Mouse (Mus musculus): ENCODE measurements around the gene Wfdc2.
A peak's percentile ranks its signal among the peaks of the same experiment; 100 is the strongest.
"Not testable (repeated sequence)": the region's sequence is repeated elsewhere in the genome, so short reads cannot be mapped to it uniquely, and the experiment has no call there.

Gene Wfdc2

GRCm38 (mm10) chr2:164549338-164549737 lies 12.9 kb upstream of the Wfdc2 start:
- DNase-seq (ENCODE audit: extremely low spot score, low spot score) = no peak

DNA sequence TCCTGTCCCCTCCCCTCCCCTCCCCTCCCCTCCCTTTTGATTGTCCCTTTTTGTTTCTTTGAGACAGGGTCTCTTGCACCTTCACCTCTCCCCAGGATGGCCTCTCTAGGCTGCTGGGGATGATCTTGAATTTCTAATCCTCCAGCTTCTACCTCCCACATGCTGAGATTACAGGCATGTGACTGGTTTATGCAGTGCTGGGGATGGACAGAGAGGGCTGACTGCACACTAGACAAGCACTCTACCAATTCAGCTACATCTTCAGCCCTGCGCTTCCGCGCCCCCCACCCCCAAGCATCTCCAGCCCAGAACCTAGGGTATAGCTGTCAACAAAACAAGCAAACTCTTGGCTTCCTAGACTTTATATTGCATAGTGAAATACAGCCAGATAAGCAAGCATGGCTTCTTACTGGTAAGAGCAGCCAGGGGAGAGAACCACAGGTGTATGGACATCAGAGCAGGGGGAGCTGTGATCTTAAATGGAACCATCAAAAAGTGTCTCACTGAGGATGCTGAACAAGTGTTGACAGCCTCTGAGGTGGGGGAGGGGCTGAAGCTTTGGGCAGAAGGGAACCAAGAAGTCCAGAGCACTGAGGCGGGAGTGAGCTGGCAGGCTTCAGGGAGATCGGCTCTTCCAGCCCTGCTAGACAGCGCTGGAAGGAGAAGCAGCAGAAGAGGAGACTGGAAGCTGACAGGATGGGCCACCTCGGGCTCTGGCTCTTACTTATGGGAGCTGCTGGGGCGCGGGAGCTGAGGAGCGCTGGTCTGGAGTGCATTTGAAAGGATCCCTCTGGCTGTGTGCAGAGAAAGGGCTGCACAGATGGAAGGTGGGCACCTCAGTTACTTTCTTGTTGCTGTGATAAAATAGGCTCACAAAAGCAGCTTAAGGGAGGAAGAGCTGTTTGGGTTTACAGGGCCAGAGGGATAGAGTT lies 12.0 kb upstream of the Wfdc2 start:
- no peak for DNase-seq (ENCODE audit: extremely low spot score, low spot score)

DNA sequence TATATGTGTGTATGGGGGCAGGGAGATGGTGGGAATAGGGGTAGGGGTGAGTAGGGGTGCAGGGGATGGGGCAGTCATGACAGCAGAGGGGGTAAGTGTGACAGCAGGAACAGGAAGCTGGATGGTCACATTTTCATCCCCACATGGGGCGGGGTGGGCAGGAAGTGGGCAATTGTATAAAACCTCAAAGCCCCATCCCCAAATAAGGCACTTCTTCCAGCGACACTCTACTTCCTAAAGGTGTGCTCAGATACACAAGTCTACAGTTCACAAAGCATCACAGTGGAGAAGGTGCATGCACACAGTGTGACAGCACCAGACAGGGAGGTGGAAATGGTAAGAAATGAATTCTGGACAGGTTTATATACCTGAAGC lies 11.3 kb upstream of the Wfdc2 start:
- DNase-seq (ENCODE audit: extremely low spot score, low spot score) = no peak

- DNase-seq (ENCODE audit: extremely low spot score, low spot score) = no peak
These were observed 10.7 kb upstream of the Wfdc2 start for GRCm38 (mm10) chr2:164551502-164551901.

DNA sequence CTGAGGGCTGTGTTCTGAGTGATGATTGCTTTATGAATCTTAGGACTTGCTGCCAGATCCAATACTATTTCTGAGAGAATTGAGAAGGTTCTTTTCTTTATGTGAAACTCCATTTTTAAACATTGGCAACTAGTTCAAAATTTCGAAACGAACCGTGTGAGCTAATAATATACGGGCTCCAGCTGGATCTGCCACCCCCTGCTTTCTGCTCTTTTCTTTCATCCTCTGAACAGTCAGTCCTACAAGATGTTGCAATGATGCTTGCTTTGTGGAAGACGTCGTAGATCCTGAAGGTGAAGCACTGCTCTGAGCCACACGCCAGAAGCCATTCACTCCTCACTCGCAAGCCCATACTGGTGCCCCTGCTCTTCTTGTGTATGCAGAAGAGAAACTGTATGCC lies 3.8 kb upstream of the Wfdc2 start:
- DNase-seq (ENCODE audit: extremely low spot score, low spot score) = no peak

DNA sequence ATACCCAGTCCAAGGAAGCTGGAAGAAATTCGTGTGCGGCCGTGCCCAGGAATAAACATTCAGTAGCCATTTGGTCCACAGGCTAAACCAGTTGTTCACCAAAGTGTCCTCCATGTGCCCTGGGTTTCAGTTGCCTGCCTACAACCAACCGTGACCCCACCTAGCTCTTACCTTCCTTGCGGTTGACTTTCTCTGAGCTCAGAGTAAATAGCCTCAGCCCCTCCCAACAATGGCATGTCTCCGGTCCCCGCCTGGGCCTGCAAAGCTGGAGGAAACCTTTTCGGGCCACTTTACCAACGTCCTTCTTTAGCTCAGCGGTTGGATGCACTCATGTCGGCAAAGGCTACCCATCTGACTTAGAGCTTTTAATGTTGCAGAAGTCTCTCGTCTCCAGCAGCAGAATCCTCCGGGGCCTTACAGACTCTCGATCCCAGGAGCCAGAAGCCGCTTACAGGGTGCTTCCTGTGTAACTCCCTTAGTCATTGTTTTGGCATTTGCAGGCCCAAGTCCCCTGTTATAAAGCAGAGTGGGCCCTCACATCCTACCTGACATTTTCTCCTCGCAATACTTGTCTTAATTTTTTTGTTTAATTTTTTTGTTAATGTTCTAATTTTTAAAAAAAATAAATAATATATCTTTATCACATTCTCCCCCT lies 3.1 kb upstream of the Wfdc2 start:
- no peak for DNase-seq (ENCODE audit: extremely low spot score, low spot score)

- no peak for DNase-seq (ENCODE audit: extremely low spot score, low spot score)
These were observed 2.1 kb upstream of the Wfdc2 start for GRCm38 (mm10) chr2:164560106-164560505.

DNA sequence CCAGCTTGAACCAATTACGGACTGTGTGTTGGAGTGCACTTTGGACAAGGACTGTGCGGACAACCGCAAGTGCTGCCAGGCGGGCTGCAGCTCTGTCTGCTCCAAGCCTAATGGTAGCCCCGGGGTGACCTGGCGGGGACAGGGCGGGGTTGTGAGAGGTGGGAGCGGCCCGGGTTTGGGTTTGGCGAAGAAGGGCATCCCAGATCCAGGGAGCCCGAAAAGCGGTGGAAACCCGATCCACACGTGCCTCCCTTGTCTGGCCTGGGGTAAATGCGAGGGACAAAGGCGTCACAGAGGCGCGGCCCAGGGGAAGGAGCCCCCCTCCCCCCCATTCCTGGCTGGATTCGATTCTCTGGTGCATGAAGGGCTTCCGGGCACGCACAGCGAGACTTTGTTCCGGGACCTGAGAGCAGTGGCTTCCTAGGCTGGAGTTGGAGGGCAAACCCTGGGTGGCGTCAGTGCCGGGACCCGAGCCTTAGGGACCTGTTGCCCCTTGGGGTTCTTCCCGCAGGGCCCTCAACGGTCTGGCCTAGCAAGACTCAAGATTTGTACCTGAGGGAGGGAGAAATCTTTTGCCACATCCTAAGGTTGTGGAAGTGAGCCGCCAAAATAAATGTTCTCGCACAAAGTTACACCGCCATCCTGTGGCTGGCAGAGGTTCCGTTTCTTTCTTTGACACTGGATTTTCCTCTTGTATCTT lies 1.3 kb downstream of the Wfdc2 start:
- peak; percentile 76 for DNase-seq (ENCODE audit: extremely low spot score, low spot score)

DNA sequence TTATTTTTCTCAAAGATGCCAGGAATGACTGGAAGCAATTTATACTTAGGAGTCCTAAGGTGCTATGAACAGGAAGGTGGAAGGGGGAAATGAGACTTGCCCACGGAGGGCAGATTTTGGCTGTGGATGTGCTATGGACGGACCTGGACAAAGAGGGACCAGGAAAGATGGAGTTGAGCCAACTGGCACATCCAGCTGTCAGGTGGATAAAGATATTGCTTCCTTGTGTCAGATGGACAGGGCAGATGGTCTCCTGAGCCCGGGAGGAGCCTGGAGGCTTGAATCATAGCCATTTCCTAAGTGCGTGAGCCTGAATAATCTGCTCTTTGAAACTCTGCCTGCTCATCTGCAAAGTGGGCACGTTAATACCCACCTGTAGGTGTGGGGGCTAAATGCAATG lies 2.1 kb downstream of the Wfdc2 start:
- no peak for DNase-seq (ENCODE audit: extremely low spot score, low spot score)

DNA sequence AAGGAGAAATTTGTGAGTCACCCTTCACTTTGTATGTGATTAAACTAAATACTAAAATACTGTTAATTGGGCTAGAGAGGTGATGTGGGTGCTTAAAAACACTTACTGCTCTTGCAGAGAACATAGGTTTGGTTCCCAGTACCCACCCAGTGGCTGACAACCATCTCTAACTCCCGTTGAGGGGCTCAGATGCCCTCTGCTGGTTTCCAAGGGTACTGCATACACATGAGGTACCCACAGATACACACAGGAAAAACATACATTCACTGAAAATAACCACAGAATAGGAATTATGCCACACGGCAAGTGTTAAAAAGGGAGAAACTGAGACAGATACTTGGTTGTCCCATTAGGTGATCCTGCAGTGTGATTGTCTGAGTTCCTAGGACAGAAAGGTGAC lies 4.8 kb downstream of the Wfdc2 start:
- no peak for DNase-seq (ENCODE audit: extremely low spot score, low spot score)

- no peak for DNase-seq (ENCODE audit: extremely low spot score, low spot score)
These were observed 5.2 kb downstream of the Wfdc2 start for GRCm38 (mm10) chr2:164567460-164567859.

DNA sequence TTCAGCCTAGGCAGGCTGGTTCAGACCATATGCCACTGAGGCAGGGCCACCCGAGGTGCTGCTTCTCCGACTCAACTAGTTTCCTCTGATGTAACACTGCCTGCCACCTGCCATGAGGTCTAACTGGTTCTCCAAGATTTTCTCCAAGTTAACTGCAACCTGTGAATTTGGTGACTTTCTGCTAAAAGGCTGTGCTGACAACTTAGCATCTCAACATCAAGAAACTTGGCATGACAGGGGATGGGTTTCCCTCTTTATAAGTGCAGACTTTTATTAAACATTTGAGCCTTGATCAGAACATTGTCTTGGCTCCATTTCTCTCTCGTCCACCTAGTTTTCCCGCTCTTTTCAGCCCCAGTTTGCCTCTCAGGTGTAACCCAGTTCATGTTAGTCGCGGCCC lies 11.1 kb downstream of the Wfdc2 start, which contains the start of gene Spint3:
Gene Spint3, minus strand, starts transcription at position 101 of the 400 bp plus-strand sequence.
- DNase-seq (ENCODE audit: extremely low spot score, low spot score) = not testable (repeated sequence)

- DNase-seq (ENCODE audit: extremely low spot score, low spot score) = not testable (repeated sequence)
These were observed 23.0 kb downstream of the Wfdc2 start, which contains the start of gene Wfdc6a for GRCm38 (mm10) chr2:164585025-164585725. TSS of gene Wfdc6a (minus strand) at chr2:164585447.

- DNase-seq (ENCODE audit: extremely low spot score, low spot score) = peak; percentile 28
These were observed 29.8 kb downstream of the Wfdc2 start for GRCm38 (mm10) chr2:164592014-164592413.

- no peak for DNase-seq (ENCODE audit: extremely low spot score, low spot score)
These were observed 31.3 kb downstream of the Wfdc2 start, which contains the start of gene Eppin for GRCm38 (mm10) chr2:164593494-164593893. TSS of gene Eppin (minus strand) at chr2:164593594.

GRCm38 (mm10) chr2:164600179-164600578 lies 38.0 kb downstream of the Wfdc2 start:
- no peak for DNase-seq (ENCODE audit: extremely low spot score, low spot score)

- DNase-seq (ENCODE audit: extremely low spot score, low spot score) = no peak
These were observed 41.3 kb downstream of the Wfdc2 start for GRCm38 (mm10) chr2:164603482-164603881.

- DNase-seq (ENCODE audit: extremely low spot score, low spot score) = no peak
These were observed 42.2 kb downstream of the Wfdc2 start for GRCm38 (mm10) chr2:164604411-164604810.

GRCm38 (mm10) chr2:164608781-164609180 lies 46.6 kb downstream of the Wfdc2 start:
- no peak for DNase-seq (ENCODE audit: extremely low spot score, low spot score)

GRCm38 (mm10) chr2:164613471-164613870 lies 51.3 kb downstream of the Wfdc2 start, which contains the start of the genes Wfdc6b and Wfdc8:
TSS of gene Wfdc6b (plus strand) at chr2:164613522.
TSS of gene Wfdc8 (minus strand) at chr2:164613626.
- DNase-seq (ENCODE audit: extremely low spot score, low spot score) = not testable (repeated sequence)

DNA sequence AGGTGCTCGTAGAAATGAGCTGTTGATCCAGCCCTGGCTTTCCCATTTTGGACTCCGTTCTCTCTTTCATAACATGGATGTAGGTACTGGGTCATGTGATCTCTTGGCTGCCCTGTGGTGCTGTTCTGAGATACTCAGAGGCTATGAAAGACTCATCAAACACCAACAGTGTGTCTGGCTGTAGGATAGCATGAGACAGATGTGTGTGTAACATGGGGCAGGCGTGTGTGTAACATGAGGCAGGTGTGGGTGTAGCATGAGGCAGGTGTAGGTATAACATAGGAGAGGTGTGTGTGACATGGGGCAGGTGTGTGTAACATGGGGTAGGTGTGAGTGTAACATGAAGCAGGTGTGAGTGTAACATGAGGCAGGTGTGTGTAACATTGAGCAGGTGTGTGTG lies 53.2 kb downstream of the Wfdc2 start:
- no peak for DNase-seq (ENCODE audit: extremely low spot score, low spot score)

Data from neural tube, embryonic 10.5 days (tissue).